Mouse (Mus musculus): ENCODE data around the gene Mrpl4. TPM values are rescaled to one million over a fixed set of nuclear protein-coding genes. Genes with fewer than 3 reads are reported as not detected.
A peak's percentile ranks its signal among the peaks of the same experiment; 100 is the strongest.

The Mrpl4 gene
- polyA plus RNA-seq (2015; fragmentation: Nextera tagmentation; extraction: Ambion mirVana), result 54.6 and 55.0 TPM in 2 replicates

DNA sequence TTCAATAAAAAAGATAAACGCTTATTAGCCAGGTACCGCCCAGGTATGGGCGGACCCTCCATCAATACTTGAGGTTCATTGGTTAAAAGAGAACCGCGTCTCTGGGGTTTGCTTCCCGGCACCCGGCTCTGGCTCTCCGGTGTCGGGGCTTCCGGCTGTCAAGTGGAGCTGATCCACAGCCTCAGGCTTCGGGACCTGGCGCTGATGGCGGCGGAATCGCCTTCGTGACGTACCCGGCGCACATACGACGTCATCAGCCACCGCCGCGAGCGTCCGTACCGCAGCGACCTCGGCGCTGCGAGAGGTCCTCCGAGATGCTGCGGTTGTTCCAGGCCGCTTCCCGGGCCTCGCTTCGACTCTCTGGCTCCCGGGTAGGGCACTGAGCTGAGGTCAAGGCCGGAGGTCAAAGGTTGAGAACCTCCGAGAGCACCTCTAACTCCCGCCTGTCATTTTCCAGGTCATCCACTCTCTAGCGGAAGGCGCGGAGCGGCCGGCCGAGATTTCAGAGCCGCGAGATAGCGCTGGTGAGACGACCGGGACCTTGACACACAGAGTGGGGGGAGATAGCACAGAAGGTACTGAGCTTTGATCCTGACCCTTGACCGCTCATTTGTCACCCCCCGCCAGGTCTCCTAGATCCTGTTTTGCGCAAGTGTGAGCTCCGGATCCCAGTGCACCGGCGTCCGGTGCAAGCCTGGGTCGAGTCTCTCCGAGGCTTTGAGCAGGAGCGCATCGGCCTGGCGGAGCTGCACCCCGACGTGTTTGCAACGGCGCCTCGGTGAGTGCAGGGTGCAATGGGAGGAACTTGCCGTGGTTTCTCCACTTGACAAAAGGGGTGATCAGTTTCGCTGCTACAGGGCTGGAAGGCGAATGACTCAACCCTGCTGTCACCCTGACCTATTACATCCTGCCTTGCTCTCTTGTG is at the start of gene Mrpl4:
Mrpl4 (plus strand) TSS at position 112 of the 925 bp plus-strand sequence.
- Histone ChIP-seq H3K4me1 (ENCODE audit: insufficient read depth) (peaks cover 12% of the 10 kb centered on the region), H3K36me3 (replicated peaks; ENCODE audit: insufficient read depth, low read length) (peaks cover 33% of the 10 kb centered on the region), H3K9me3 (ENCODE audit: low read length) (no peaks in the 10 kb centered on the region), H3K4me3 (ENCODE audit: low read depth, low read length) (peak within 1 kb of the TSS; percentile 94), H3K4me2 (ENCODE audit: low read depth, low read length) (peak within 1 kb of the TSS; percentile 98), H3K27me3 (ENCODE audit: insufficient read depth, low read length) (no peaks in the 10 kb centered on the region), H3K9ac (replicated peaks) (peak within 1 kb of the TSS; percentile 91), H3K27ac (ENCODE audit: low read depth) (peak within 1 kb of the TSS; percentile 94)
- DNase-seq, result peak; percentile 92
- no peak for TF ChIP-seq EP300 (IDR thresholded peaks at IDR 0.05; ENCODE audit: low read depth)
- TF ChIP-seq CTCF (IDR thresholded peaks at IDR 0.05; ENCODE audit: low read depth), result no peak
- ATAC-seq, result peak; percentile 88
- under 1% methylated on average over 72 of the region's 72 CpGs for WGBS (ENCODE audit: insufficient replicate concordance)

DNA sequence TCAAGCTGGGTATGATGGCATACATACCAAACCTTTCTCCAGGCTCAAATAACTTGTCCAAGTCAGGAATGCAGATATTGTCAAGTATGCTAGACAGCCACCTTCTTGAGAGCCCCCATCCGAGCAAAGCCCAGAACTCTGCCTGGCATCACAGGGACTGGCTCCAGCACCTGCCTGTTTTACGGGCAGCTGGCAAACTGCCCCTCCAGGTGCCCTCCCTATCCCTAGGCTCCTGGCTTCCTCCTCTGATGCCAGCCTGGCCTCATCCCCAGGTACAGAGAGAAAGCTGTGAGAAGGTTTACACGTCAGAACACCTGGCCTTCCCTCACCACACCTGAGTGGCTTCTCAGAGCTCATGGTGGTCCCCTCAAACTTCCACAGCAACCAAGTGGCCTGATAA is 45.5 kb upstream of the Mrpl4 start:
- no peaks in the 10 kb centered on the region for H3K27me3 ChIP-seq (ENCODE audit: insufficient read depth, low read length)
- no peak for DNase-seq
- H3K27ac ChIP-seq (ENCODE audit: low read depth), result no peak overlapping the region
- H3K9me3 ChIP-seq (ENCODE audit: low read length), result no peaks in the 10 kb centered on the region
- H3K9ac ChIP-seq (replicated peaks), result no peak overlapping the region
- H3K4me2 ChIP-seq (ENCODE audit: low read depth, low read length), result no peak overlapping the region
- 81% methylated on average over 3 of the region's 3 CpGs for WGBS (ENCODE audit: insufficient replicate concordance)
- no peak for ATAC-seq
- TF ChIP-seq CTCF (IDR thresholded peaks at IDR 0.05; ENCODE audit: low read depth), result no peak
- no peak for TF ChIP-seq EP300 (IDR thresholded peaks at IDR 0.05; ENCODE audit: low read depth)
- H3K4me3 ChIP-seq (ENCODE audit: low read depth, low read length), result no peak overlapping the region
- no peaks in the 10 kb centered on the region for H3K36me3 ChIP-seq (replicated peaks; ENCODE audit: insufficient read depth, low read length)
- no peaks in the 10 kb centered on the region for H3K4me1 ChIP-seq (ENCODE audit: insufficient read depth)

DNA sequence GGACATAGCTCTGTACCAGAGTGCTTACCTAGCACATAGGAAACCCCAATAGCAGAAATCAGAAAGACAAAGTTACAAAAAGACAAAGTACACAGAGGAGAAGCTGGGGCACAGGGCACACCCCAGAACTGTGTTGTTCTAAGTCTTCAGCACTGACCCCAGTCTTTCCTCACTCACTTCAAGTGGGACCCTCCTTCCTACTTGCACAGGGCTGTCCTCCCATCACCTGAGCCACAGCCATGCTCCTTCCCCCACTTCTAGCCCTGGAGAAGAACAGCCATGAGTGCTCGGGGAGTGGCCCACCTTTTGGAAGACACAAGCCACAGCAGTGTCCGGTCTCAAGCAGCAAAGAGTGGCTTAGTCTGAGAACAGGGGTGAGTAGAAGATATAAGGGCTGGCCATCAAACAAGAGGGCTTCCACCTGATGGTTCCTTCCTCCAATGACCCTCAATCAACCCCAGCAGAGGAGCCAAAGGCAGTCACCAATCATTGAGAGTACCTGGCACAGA is 43.1 kb upstream of the Mrpl4 start, which contains the start of gene Dnmt1:
Dnmt1 (minus strand) TSS at position 459 of the 509 bp plus-strand sequence.
- ATAC-seq (no peak), DNase-seq (no peak)
- no peaks in the 10 kb centered on the region for H3K36me3 ChIP-seq (replicated peaks; ENCODE audit: insufficient read depth, low read length)
- H3K4me3 ChIP-seq (ENCODE audit: low read depth, low read length), result no peak within 1 kb of the TSS
- H3K4me2 ChIP-seq (ENCODE audit: low read depth, low read length), result no peak within 1 kb of the TSS
- 86% methylated on average over 2 of the region's 2 CpGs for WGBS (ENCODE audit: insufficient replicate concordance)
- H3K9ac ChIP-seq (replicated peaks), result no peak within 1 kb of the TSS
- no peaks in the 10 kb centered on the region for H3K4me1 ChIP-seq (ENCODE audit: insufficient read depth)
- H3K27ac ChIP-seq (ENCODE audit: low read depth), result no peak within 1 kb of the TSS
- H3K9me3 ChIP-seq (ENCODE audit: low read length), result no peaks in the 10 kb centered on the region
- no peak for TF ChIP-seq CTCF (IDR thresholded peaks at IDR 0.05; ENCODE audit: low read depth)
- no peak for TF ChIP-seq EP300 (IDR thresholded peaks at IDR 0.05; ENCODE audit: low read depth)
- H3K27me3 ChIP-seq (ENCODE audit: insufficient read depth, low read length), result no peaks in the 10 kb centered on the region

DNA sequence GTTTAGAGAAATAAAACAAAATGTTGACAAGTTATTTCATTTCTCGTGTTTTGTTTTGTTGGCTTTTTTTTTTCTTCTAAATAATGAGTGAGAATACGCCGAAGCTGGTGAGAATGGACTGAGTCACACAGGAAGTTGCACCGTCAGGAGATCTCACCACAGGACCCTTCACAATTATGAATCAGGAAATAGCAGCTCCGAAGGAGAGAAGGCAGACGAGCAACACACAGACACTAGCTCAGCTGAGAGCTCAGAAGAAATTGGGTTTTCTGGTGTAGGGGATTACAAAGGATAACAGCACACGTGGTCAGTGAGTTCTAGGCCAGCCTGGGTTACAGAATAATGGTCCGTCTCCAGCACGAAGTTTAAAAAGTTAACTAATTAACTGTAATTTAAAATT is 41.0 kb upstream of the Mrpl4 start:
- Histone ChIP-seq H3K27ac (ENCODE audit: low read depth) (no peak overlapping the region), H3K4me1 (ENCODE audit: insufficient read depth) (no peaks in the 10 kb centered on the region), H3K36me3 (replicated peaks; ENCODE audit: insufficient read depth, low read length) (no peaks in the 10 kb centered on the region), H3K9ac (replicated peaks) (no peak overlapping the region), H3K4me2 (ENCODE audit: low read depth, low read length) (no peak overlapping the region), H3K27me3 (ENCODE audit: insufficient read depth, low read length) (no peaks in the 10 kb centered on the region), H3K9me3 (ENCODE audit: low read length) (no peaks in the 10 kb centered on the region), H3K4me3 (ENCODE audit: low read depth, low read length) (no peak overlapping the region)
- WGBS (ENCODE audit: insufficient replicate concordance), result 29% methylated on average over 9 of the region's 9 CpGs
- DNase-seq (no peak), ATAC-seq (no peak)
- TF ChIP-seq EP300 (IDR thresholded peaks at IDR 0.05; ENCODE audit: low read depth), result no peak
- no peak for TF ChIP-seq CTCF (IDR thresholded peaks at IDR 0.05; ENCODE audit: low read depth)

DNA sequence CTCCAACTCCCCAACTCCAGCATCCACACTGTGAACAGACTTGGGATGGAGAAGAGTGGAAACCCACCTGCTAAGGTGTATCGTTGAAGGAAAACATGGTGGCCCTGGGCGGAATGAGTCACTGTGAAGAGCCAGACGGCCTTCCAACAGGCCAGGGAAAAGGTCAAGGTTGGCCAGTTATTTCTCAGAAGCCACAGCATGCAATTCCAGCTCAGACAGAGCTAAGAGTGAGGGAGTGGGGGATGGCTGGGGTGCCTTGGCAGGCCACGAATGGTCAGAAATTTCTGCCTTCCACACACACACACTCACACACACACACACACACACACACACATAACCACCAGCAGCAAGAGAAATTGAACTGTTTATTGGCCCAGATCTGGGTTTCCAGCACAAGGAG is 36.9 kb upstream of the Mrpl4 start:
- H3K9ac ChIP-seq (replicated peaks), result no peak overlapping the region
- no peaks in the 10 kb centered on the region for H3K9me3 ChIP-seq (ENCODE audit: low read length)
- H3K27ac ChIP-seq (ENCODE audit: low read depth), result no peak overlapping the region
- H3K36me3 ChIP-seq (replicated peaks; ENCODE audit: insufficient read depth, low read length), result peaks cover 4% of the 10 kb centered on the region; the same call in 1 of the 2 replicates
- TF ChIP-seq EP300 (IDR thresholded peaks at IDR 0.05; ENCODE audit: low read depth) (no peak), CTCF (IDR thresholded peaks at IDR 0.05; ENCODE audit: low read depth) (no peak)
- H3K4me2 ChIP-seq (ENCODE audit: low read depth, low read length), result no peak overlapping the region
- no peaks in the 10 kb centered on the region for H3K4me1 ChIP-seq (ENCODE audit: insufficient read depth)
- H3K27me3 ChIP-seq (ENCODE audit: insufficient read depth, low read length), result no peaks in the 10 kb centered on the region
- H3K4me3 ChIP-seq (ENCODE audit: low read depth, low read length), result no peak overlapping the region
- ATAC-seq (no peak), DNase-seq (no peak)
- WGBS (ENCODE audit: insufficient replicate concordance), result 76% methylated on average over 4 of the region's 4 CpGs

DNA sequence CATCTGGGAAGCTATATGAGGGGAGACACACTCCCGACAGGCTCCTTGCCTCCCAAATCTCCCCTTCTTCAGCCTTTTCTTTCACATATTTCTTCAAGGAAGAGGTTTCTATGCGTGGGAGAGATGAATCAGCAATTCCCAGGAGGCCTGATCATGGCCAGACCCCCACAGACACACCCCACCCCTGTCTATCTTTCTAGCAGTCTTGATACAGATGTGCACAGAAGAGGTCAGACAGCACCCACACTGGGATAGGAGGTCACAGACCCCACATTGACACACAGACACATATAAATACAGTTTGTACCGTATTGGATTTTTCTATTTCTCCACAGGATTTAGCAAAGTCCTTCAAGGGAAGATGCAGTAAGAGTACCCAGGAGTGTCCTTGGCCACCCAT is 36.5 kb upstream of the Mrpl4 start:
- Histone ChIP-seq H3K4me1 (ENCODE audit: insufficient read depth) (no peaks in the 10 kb centered on the region), H3K4me2 (ENCODE audit: low read depth, low read length) (no peak overlapping the region), H3K27me3 (ENCODE audit: insufficient read depth, low read length) (no peaks in the 10 kb centered on the region), H3K9me3 (ENCODE audit: low read length) (no peaks in the 10 kb centered on the region), H3K4me3 (ENCODE audit: low read depth, low read length) (no peak overlapping the region), H3K27ac (ENCODE audit: low read depth) (no peak overlapping the region), H3K36me3 (replicated peaks; ENCODE audit: insufficient read depth, low read length) (peaks cover 4% of the 10 kb centered on the region; the same call in 1 of the 2 replicates), H3K9ac (replicated peaks) (no peak overlapping the region)
- DNase-seq (no peak), ATAC-seq (no peak)
- TF ChIP-seq CTCF (IDR thresholded peaks at IDR 0.05; ENCODE audit: low read depth) (no peak), EP300 (IDR thresholded peaks at IDR 0.05; ENCODE audit: low read depth) (no peak)
- 56% methylated on average over 3 of the region's 3 CpGs for WGBS (ENCODE audit: insufficient replicate concordance)
